Mouse (Mus musculus) adipocyte (in vitro differentiated cells): ENCODE data around the gene Rin2.

Experiments
- DNase-seq: peaks from one replicate; pipeline ENCODE4 v3.0.0-alpha.2; 2016; ENCODE audit warnings: low spot score

Gene Rin2

GRCm38 (mm10) chr2:145829231-145829630 lies 154.2 kb downstream of the Rin2 start:
- no peak for DNase-seq

- DNase-seq: peak; percentile 35
Measured at GRCm38 (mm10) chr2:145830417-145830816, 155.4 kb downstream of the Rin2 start.

- no peak for DNase-seq
Measured at GRCm38 (mm10) chr2:145831949-145832835, 157.2 kb downstream of the Rin2 start.

GRCm38 (mm10) chr2:145832836-145833221 lies 157.8 kb downstream of the Rin2 start:
- DNase-seq: no peak

GRCm38 (mm10) chr2:145833341-145833740 lies 158.3 kb downstream of the Rin2 start:
- DNase-seq: peak; percentile 95

GRCm38 (mm10) chr2:145835920-145836319 lies 160.9 kb downstream of the Rin2 start:
- DNase-seq: peak; percentile 48

GRCm38 (mm10) chr2:145838675-145839074 lies 163.7 kb downstream of the Rin2 start:
- DNase-seq: no peak

GRCm38 (mm10) chr2:145839565-145840315 lies 164.7 kb downstream of the Rin2 start:
- DNase-seq: no peak

GRCm38 (mm10) chr2:145840320-145840719 lies 165.3 kb downstream of the Rin2 start:
- DNase-seq: no peak

GRCm38 (mm10) chr2:145840910-145841870 lies 166.2 kb downstream of the Rin2 start:
- DNase-seq: no peak

GRCm38 (mm10) chr2:145843322-145843721 lies 168.3 kb downstream of the Rin2 start:
- DNase-seq: no peak

GRCm38 (mm10) chr2:145846595-145846994 lies 171.6 kb downstream of the Rin2 start:
- no peak for DNase-seq

- DNase-seq: no peak
Measured at GRCm38 (mm10) chr2:145849170-145849905, 174.3 kb downstream of the Rin2 start.

GRCm38 (mm10) chr2:145850779-145851178 lies 175.8 kb downstream of the Rin2 start:
- peak; percentile 60 for DNase-seq

- DNase-seq: no peak
Measured at GRCm38 (mm10) chr2:145855831-145856230, 180.8 kb downstream of the Rin2 start.

- DNase-seq: no peak
Measured at GRCm38 (mm10) chr2:145857864-145858263, 182.8 kb downstream of the Rin2 start.

- DNase-seq: peak; percentile 63
Measured at GRCm38 (mm10) chr2:145859442-145859931, 184.5 kb downstream of the Rin2 start.

- DNase-seq: peak; percentile 90
Measured at GRCm38 (mm10) chr2:145859932-145860801, 185.2 kb downstream of the Rin2 start.

GRCm38 (mm10) chr2:145861193-145862123 lies 186.4 kb downstream of the Rin2 start:
- peak; percentile 70 for DNase-seq
